Mouse (Mus musculus) liver, embryonic 14.5 days (tissue): Measurements from ENCODE around the gene Gm1043.

Experiments
- CTCF ChIP-seq: IDR thresholded peaks from 2 replicates; pipeline ENCODE4 v1.5.1; 2016; ENCODE audit warnings: antibody characterized with exemption, low read depth, control low read depth
- EP300 ChIP-seq: IDR thresholded peaks from 2 replicates; pipeline ENCODE4 v1.6.1; 2016; ENCODE audit warnings: antibody characterized with exemption, low read depth

GRCm38 (mm10) chr5:37263816-37264215, 178.6 kb downstream of the Gm1043 start:
- TF ChIP-seq CTCF (no peak), EP300 (no peak)
